Mouse (Mus musculus): ENCODE data around the gene Gpr21.

DNA sequence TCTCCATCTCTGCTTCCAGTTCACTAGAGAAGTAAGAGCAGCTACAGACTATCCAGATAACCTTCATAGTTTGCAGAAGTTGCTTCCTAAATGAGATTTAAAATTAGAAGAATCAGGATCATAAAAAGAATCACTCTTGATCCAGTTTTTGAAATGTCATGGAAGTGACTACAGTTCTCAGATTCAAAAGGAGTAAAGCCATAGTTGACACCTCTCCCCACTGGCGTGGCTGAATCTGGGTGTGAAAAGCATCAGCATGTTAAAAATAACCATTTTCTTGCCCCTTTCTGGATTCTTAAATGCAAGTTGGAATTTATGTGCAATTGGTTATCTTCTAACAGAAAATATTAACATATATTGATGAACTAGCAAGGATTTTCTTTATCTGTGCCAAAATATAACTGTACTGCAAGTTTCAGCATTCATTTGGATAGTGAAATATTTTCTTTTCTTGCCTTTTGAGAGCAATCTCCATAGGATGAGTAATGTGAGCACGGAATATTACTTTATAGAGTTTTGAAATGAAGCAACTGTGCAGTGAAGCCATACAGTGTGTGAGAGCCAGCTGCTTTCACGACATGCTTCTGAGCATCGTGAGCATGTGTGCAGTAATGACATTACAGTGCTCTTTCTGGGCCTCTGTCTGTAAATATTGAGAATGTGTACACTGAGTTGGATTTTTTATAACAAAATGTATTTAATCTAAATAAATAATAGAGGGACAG, 2.6 kb downstream of the Gpr21 start:
- no peak for TF ChIP-seq CTCF (IDR thresholded peaks at IDR 0.05; ENCODE audit: borderline replicate concordance, extremely low read depth, insufficient read depth, insufficient read length)
- no peak for TF ChIP-seq POLR2A (IDR thresholded peaks at IDR 0.05; ENCODE audit: borderline replicate concordance, extremely low read depth, insufficient read depth, insufficient read length, poor library complexity, severe bottlenecking)

Data from brain, embryonic 14.5 days (tissue).